Mouse (Mus musculus) lung, postnatal 14 days (tissue): ENCODE results near the gene Aifm3.
A peak's percentile ranks its signal among the peaks of the same experiment; 100 is the strongest.

Experiments
- DNase-seq: peaks from one replicate; pipeline ENCODE4 v3.0.0; 2021

Aifm3 gene

GRCm38 (mm10) chr16:17489469-17490111 is at the start of gene Aifm3:
TSS of gene Aifm3 (plus strand) at chr16:17489611.
- DNase-seq = peak; percentile 27

DNA sequence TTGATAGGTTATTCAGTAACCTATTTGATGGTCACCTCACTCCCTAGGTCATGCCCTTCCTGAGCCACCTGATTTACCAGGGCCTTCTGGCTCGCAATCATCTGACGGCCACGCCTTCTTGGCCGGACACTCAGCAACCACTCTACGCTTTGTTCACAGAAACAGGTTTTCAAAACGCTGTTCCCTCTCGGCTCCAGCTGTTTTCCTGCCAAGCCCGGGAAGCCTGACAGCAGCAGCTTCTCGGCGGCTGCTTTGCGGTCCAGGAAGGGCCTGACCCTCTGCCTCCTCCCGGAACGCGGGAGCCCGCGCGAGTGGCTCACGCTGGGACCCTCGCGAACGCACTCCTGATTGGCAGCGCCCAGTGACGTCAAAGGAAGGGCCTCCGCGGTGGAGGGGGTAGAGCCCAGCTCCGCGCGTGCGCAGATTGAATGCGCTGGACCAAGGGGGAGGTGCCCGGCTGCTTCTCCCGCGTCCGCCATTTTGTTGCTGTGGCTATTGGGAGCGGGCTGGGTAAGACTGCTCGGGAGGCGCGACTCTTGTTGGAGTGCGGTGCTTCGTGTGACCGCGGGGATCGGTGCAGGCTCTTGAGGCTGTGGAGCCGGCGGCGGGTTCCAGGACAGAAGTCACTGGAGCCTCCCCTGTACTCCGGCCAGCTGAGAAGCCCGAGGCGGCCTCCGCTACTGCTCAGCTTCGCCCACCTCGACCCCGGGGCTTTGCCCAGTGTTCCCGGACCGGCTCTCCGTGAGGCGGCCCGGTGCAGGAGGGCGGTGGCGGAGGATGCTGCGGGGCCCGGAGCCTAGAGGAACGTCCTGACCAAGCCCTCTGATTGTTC is 37.7 kb upstream of the Aifm3 start, which contains the start of gene Crkl:
Gene Crkl, plus strand, starts transcription at position 447 of the 832 bp plus-strand sequence.
- peak; percentile 97 for DNase-seq

DNA sequence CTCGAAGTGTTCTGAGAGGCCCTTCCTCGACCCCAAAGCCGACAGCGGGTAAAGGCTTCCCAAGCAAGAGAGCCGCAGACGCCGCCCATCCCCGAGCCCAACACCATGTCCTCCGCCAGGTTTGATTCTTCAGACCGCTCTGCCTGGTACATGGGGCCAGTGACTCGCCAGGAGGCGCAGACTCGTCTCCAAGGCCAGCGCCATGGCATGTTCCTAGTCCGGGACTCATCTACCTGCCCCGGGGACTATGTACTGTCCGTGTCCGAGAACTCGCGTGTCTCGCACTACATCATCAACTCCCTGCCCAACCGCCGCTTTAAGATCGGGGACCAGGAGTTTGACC is 37.1 kb upstream of the Aifm3 start:
- DNase-seq = peak; percentile 55

DNA sequence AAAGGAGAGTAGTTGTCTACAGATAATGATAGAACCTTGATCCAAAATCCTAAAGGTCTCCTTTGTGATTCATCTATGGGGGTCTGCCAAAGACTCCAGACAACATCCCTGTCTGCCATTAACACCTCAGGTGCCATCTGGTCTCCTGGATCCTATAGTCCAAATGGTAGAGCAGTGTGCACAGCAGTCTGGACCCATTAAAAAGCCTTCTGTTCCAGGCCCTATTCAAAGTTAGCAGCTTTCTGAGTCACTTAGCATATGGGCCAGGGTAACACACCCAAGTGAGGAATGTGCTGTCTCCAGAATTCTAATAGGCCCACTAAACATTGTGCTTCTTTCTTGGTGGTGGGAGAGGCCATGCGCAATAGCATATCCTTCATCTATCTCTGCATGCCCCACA is 32.5 kb upstream of the Aifm3 start:
- DNase-seq = no peak

DNA sequence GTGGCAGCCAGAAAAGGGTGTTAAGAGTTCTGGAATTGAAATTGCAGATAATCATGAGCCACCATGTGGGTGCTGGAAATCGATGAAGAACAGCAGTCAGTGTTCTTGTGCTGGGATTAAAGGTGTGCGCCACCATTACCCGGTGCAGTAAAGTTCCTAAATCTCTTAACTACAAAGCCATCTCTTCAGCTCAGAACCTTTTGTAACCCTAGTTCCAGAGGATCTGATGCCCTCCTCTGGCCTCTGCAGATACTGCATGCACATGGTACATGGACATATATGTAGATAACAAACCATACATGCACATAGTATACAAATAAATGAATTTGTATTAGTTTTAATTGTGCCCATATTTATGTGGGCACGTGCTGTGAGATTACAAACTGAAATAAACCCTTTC is 29.2 kb upstream of the Aifm3 start:
- peak; percentile 48 for DNase-seq

- DNase-seq = no peak
These were observed 27.8 kb upstream of the Aifm3 start for GRCm38 (mm10) chr16:17461596-17461995.

GRCm38 (mm10) chr16:17463184-17463583 is 26.2 kb upstream of the Aifm3 start:
- DNase-seq = no peak

DNA sequence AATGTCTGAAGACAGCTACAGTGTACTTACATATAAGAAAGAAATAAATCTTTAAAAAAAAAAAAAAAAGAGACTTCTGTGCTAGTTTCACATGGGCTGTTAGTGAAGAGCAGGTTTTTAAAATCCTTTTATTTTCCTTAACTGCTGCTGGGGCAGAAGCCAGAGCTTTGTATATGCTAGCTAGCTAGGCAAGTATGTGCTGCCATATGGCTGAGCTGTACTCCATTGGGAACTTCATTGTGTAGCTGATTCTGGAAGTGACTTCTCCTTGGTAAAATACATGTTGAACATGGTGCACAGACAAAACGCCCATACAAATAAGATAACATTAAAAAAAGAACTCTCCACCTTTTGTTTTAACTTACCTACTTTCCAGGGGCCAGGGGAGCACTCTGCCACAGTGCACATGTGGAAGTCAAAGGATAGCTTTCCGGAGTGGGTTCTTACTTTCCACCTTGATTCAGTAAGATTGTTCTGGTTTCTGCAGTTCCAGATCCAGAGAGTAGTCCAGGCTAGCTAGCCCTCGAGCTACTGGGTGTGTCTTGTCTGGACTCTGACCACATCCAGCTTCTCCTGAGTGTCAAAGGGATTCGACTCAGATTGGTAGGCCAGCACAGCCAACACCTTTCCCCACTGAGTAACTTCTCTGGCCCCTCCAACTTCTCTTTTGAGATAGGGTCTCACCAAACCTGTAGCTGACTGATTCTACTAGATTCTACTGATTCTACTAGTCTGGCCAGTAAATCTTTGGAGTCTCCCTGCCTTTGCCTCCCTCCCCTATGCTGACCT is 22.3 kb upstream of the Aifm3 start:
- no peak for DNase-seq

DNA sequence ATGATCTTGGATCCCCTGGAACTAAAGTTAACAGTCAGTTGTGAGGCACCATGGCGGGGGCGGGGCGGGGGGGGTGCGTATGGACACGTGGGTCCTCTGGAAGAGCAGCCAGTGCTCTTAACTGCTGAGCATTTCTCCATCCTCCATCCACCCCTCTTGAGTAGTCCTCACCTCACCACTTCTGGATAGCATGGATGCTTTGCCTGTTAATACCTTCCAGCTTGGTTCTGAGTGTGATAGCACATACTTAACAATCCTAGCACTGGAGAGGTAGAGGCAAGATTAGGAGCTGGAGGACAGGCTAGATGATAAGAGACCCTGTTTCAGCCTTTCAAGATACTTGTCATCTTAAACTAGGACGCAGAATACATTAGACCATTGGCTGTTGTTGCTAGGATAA is 16.9 kb upstream of the Aifm3 start:
- DNase-seq = no peak

GRCm38 (mm10) chr16:17474091-17474490 is 15.3 kb upstream of the Aifm3 start:
- DNase-seq = peak; percentile 39

DNA sequence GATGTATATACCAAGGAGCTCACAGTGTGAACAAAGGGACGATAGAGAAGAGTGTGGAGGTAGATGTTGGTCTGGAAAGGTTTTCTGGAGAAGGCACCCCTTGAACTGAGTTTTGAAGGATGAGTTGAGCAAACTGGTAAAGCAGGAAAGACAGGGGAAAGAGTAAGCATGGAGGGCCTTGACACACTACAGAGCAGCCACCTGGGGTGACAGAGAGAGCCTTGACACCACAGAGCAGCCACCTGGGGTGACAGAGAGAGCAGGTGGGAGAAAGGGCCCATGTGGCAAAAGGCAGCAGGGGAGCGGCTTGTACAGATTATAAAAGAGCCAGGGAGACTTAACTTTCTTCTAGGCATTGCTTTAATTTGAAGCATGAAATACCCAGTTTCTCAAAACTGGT is 14.7 kb upstream of the Aifm3 start:
- DNase-seq = no peak

DNA sequence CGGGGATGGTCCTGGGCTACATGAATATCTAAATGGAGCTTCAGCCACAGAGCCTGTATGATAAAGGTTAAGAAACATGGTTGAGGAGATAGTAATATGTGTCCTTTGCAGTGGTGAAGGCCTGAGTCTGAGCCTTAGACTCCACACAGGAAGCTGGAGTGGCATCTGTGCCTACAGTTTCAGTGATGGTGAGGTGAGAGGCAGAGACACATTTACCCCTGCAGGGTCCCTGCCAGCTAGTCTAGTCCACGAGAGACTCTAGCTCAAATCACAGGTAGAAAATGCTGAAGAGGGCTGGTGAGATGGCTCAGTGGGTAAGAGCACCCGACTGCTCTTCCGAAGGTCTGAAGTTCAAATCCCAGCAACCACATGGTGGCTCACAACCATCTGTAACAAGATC is 14.1 kb upstream of the Aifm3 start:
- DNase-seq = no peak

- no peak for DNase-seq
These were observed 11.0 kb upstream of the Aifm3 start for GRCm38 (mm10) chr16:17478331-17478943.

- no peak for DNase-seq
These were observed 7.9 kb upstream of the Aifm3 start for GRCm38 (mm10) chr16:17481465-17481864.

- DNase-seq = peak; percentile 60
These were observed 2.9 kb upstream of the Aifm3 start for GRCm38 (mm10) chr16:17486505-17486904.

GRCm38 (mm10) chr16:17488478-17489468 is 638 bp upstream of the Aifm3 start:
- peak; percentile 11 for DNase-seq

- no peak for DNase-seq
These were observed 1.7 kb downstream of the Aifm3 start for GRCm38 (mm10) chr16:17491154-17491553.

GRCm38 (mm10) chr16:17491896-17492561 is 2.6 kb downstream of the Aifm3 start:
- no peak for DNase-seq

GRCm38 (mm10) chr16:17496499-17497305 is 7.3 kb downstream of the Aifm3 start:
- peak; percentile 54 for DNase-seq

DNA sequence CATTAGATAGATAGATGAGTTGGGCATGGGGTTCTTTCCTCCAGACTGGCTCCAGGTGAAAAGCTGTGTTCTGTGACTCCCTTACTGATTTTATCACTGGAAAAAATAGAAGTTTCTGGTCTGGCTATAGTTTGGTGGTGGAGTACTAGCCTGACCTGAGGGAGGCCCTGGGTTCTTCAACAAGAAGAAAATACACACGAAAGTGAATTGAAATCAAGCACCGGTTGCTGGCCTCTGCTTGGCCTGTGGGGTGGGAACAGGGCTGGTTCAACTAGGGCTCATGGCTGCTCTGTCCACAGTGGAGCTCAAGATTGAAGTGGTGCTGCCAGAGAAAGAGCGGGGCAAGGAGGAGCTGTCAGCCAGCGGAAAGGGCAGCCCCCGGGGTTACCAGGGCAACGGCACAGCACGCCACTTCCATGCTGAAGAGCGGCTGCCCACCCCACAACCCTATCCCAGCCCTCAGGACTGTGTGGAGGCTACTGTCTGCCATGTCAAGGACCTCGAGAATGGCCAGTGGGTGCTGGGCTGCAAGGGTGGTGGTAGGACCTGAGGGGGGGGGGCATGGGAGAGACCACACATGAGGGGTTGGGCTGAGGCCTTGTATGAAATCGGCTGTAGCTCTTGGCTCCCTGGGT is 10.0 kb downstream of the Aifm3 start:
- no peak for DNase-seq
